Mouse (Mus musculus) MEL (cell line): ENCODE data around the gene Mrps27.

ENCODE experiments used
- CHD1 ChIP-seq: IDR thresholded peaks from 2 replicates; pipeline ENCODE4 v1.6.1; 2012; ENCODE audit warnings: low read depth, mild to moderate bottlenecking, inconsistent platforms, low read length, improper control_type of control experiment
- CTCF ChIP-seq, 3 experiments: IDR thresholded peaks in 2 of 3; conservative IDR thresholded peaks in 1 of 3; 2 replicates each; pipeline ENCODE4 v1.5.1; 2011 to 2012; ENCODE audit warnings: low read length in 3 of 3, low read depth in 2 of 3, mild to moderate bottlenecking in 2 of 3, improper control_type of control experiment in 1 of 3, inconsistent platforms in 1 of 3, mixed read lengths in 1 of 3, moderate library complexity in 1 of 3; ENCODE audit not compliant: control insufficient read depth in 1 of 3, insufficient read depth in 1 of 3, poor library complexity in 1 of 3, severe bottlenecking in 1 of 3
- E2F4 ChIP-seq: IDR thresholded peaks from 2 replicates; pipeline ENCODE4 v1.6.1; 2011; ENCODE audit warnings: low read depth, low read length, improper control_type of control experiment, borderline replicate concordance
- EP300 ChIP-seq, 2 experiments: IDR thresholded peaks; 2 replicates each; pipeline ENCODE4 v1.6.1; 2011; ENCODE audit warnings: improper control_type of control experiment in 2 of 2, low read length in 2 of 2, low read depth in 1 of 2, mild to moderate bottlenecking in 1 of 2
- GABPA ChIP-seq: IDR thresholded peaks from 2 replicates; pipeline ENCODE4 v1.6.1; 2012; ENCODE audit warnings: low read depth, mild to moderate bottlenecking, inconsistent platforms, low read length, improper control_type of control experiment, moderate library complexity
- SIN3A ChIP-seq: IDR thresholded peaks from 2 replicates; pipeline ENCODE4 v1.6.1; 2012; ENCODE audit warnings: low read length, improper control_type of control experiment, inconsistent platforms
- USF2 ChIP-seq, 2 experiments: IDR thresholded peaks; 2 replicates each; pipeline ENCODE4 v1.6.1; 2011 to 2012; ENCODE audit warnings: improper control_type of control experiment in 2 of 2, low read length in 2 of 2, borderline replicate concordance in 1 of 2, inconsistent platforms in 1 of 2, low read depth in 1 of 2, mild to moderate bottlenecking in 1 of 2; ENCODE audit not compliant: insufficient read depth in 1 of 2
- ZKSCAN1 ChIP-seq: IDR thresholded peaks from 2 replicates; pipeline ENCODE4 v1.6.1; 2012; ENCODE audit warnings: low read depth, mild to moderate bottlenecking, inconsistent platforms, low read length, improper control_type of control experiment, moderate library complexity
- ZNF384 ChIP-seq: IDR thresholded peaks from 2 replicates; pipeline ENCODE4 v1.6.1; 2012; ENCODE audit warnings: low read depth, mild to moderate bottlenecking, inconsistent platforms, low read length, improper control_type of control experiment

- TF ChIP-seq CTCF (IDR thresholded peaks at IDR 0.05 in 2 of 3, conservative IDR thresholded peaks at IDR 0.05 in 1 of 3; ENCODE audit: control insufficient read depth in 1 of 3, insufficient read depth in 1 of 3, low read depth in 2 of 3, low read length in 3 of 3, poor library complexity in 1 of 3, severe bottlenecking in 1 of 3): no peak
- no peak for TF ChIP-seq USF2 (IDR thresholded peaks at IDR 0.05; ENCODE audit: borderline replicate concordance in 1 of 2, insufficient read depth in 1 of 2, low read depth in 1 of 2, low read length in 2 of 2)
- no peak for TF ChIP-seq GABPA
- TF ChIP-seq SIN3A: no peak
- TF ChIP-seq EP300 (IDR thresholded peaks at IDR 0.05; ENCODE audit: low read depth in 1 of 2, low read length in 2 of 2): no peak
- no peak for TF ChIP-seq ZNF384
- no peak for TF ChIP-seq CHD1
- TF ChIP-seq E2F4: no peak
- no peak for TF ChIP-seq ZKSCAN1
Observed at GRCm38 (mm10) chr13:99411761-99412160, 67.2 kb downstream of the Mrps27 start.
